Comparison of ENCODE assay signal across 9 mouse cellular contexts in genomic region chr9:57766431-57766830, GRCm38 (mm10). TPM values are rescaled to one million over a fixed set of nuclear protein-coding genes. Genes with fewer than 3 reads are reported as not detected.
A peak's percentile ranks its signal among the peaks of the same experiment; 100 is the strongest.
DNase-seq lines count a peak whose midpoint lies in the region; ATAC-seq and TF ChIP-seq lines count a peak whose summit lies in the region.
"Had no signal": no experiment of that assay in that cellular context is flagged by ENCODE, and none has a peak within 500 bp of the region (broad histone marks: within the 10 kb centered on the region; RNA-seq: fewer than 3 reads in every experiment).

No protein-coding gene starts in this region.

- H3K27me3 ChIP-seq in heart, embryonic 15.5 days = no peaks in the 10 kb centered on the region
- H3K27me3 ChIP-seq in forebrain, postnatal 0 days (ENCODE audit: insufficient read depth, low read length) = no peaks in the 10 kb centered on the region
- H3K27me3 ChIP-seq in midbrain, embryonic 11.5 days (ENCODE audit: control insufficient read depth, insufficient read depth, low read length) = no peaks in the 10 kb centered on the region

- peaks cover under 1% of the 10 kb centered on the region; the same call in 1 of the 2 replicates for H3K36me3 ChIP-seq in heart, embryonic 15.5 days
- peaks cover 3% of the 10 kb centered on the region for H3K36me3 ChIP-seq in forebrain, postnatal 0 days (ENCODE audit: insufficient read depth)
- H3K36me3 ChIP-seq in midbrain, embryonic 11.5 days (ENCODE audit: control insufficient read depth, insufficient read depth, low read length) = peaks cover under 1% of the 10 kb centered on the region; the same call in 1 of the 2 replicates

- DNase-seq in heart, adult 18-20 months = no peak
- peak; percentile 39 for DNase-seq in R1 (ENCODE audit: low read depth, low spot score)
- DNase-seq in forebrain, postnatal 0 days = no peak
- no peak for DNase-seq in midbrain, embryonic 11.5 days (ENCODE audit: low spot score, missing footprints)
- DNase-seq in urinary bladder, postnatal 10 days (ENCODE audit: low spot score) = no peak
- DNase-seq in thymus, adult 18-20 months = no peak
- no peak for DNase-seq in cerebellum, postnatal 4 days (ENCODE audit: low spot score in 2 of 2)
- DNase-seq: right cerebral cortex, postnatal 4 days had no signal

- H3K27ac ChIP-seq in heart, embryonic 15.5 days = peak overlapping the region; percentile 99
- peak overlapping the region; percentile 99 for H3K27ac ChIP-seq in forebrain, postnatal 0 days (ENCODE audit: low read depth, low read length)
- H3K27ac ChIP-seq in midbrain, embryonic 11.5 days (ENCODE audit: low read depth, low read length) = no peak overlapping the region; the same call in 1 of the 2 replicates

- peak overlapping the region; percentile 92 for H3K4me3 ChIP-seq in heart, embryonic 15.5 days
- H3K4me3 ChIP-seq in forebrain, postnatal 0 days (ENCODE audit: low read depth, low read length) = peak overlapping the region; percentile 79
- peak overlapping the region; percentile 91 for H3K4me3 ChIP-seq in midbrain, embryonic 11.5 days (ENCODE audit: low read depth, low read length)

- no peak for ATAC-seq in heart, embryonic 15.5 days (replicated peaks; ENCODE audit: insufficient number of reproducible peaks, insufficient read depth, low FRiP score, low read depth)
- no peak for ATAC-seq in forebrain, postnatal 0 days
- ATAC-seq in midbrain, embryonic 11.5 days (ENCODE audit: low FRiP score) = no peak

- peaks cover 65% of the 10 kb centered on the region for H3K4me1 ChIP-seq in heart, embryonic 15.5 days (replicated peaks)
- peaks cover 26% of the 10 kb centered on the region for H3K4me1 ChIP-seq in forebrain, postnatal 0 days (ENCODE audit: insufficient read depth)
- peaks cover 20% of the 10 kb centered on the region for H3K4me1 ChIP-seq in midbrain, embryonic 11.5 days (ENCODE audit: control insufficient read depth, insufficient read depth, low read length)

- no peak for TF ChIP-seq CTCF in forebrain, postnatal 0 days (IDR thresholded peaks at IDR 0.05; ENCODE audit: low read depth)

- 33% methylated on average over 6 of the region's 6 CpGs for WGBS in heart, embryonic 15.5 days
- WGBS in forebrain, postnatal 0 days = 25% methylated on average over 6 of the region's 6 CpGs
- 34% methylated on average over 6 of the region's 6 CpGs for WGBS in midbrain, embryonic 11.5 days

- H3K9me3 ChIP-seq in heart, embryonic 15.5 days (replicated peaks) = no peaks in the 10 kb centered on the region
- no peaks in the 10 kb centered on the region for H3K9me3 ChIP-seq in forebrain, postnatal 0 days (ENCODE audit: low read length)
- no peaks in the 10 kb centered on the region for H3K9me3 ChIP-seq in midbrain, embryonic 11.5 days (ENCODE audit: control insufficient read depth, low read length)

- peak overlapping the region; percentile 92 for H3K4me2 ChIP-seq in heart, embryonic 15.5 days
- peak overlapping the region; percentile 92 for H3K4me2 ChIP-seq in forebrain, postnatal 0 days (ENCODE audit: low read depth)
- H3K4me2 ChIP-seq in midbrain, embryonic 11.5 days = peak overlapping the region; percentile 88

- H3K9ac ChIP-seq in heart, embryonic 15.5 days = peak overlapping the region; percentile 97; the same call in 1 of the 2 replicates
- H3K9ac ChIP-seq in forebrain, postnatal 0 days = peak overlapping the region; percentile 99
- H3K9ac ChIP-seq in midbrain, embryonic 11.5 days (ENCODE audit: low read length) = peak overlapping the region; percentile 98

RNA-seq across cellular contexts. Expression of gene Clk3, which starts 0.8 kb away (rescaled TPM):
- polyA plus RNA-seq in heart, embryonic 15.5 days (2015; fragmentation: Nextera tagmentation; extraction: Ambion mirVana) = 48.5 and 65.2 TPM in 2 replicates
- total RNA-seq in heart, adult 18-20 months (2021) = 10 to 100 TPM; 21.3 to 29.0 TPM
- total RNA-seq in forebrain, postnatal 0 days (2014; rRNA removed) = 79.7 and 105 TPM in 2 replicates
- polyA plus RNA-seq in forebrain, postnatal 0 days (2015; fragmentation: Nextera tagmentation; extraction: Ambion mirVana) = 55.4 and 61.7 TPM in 2 replicates
- 84.2 and 91.6 TPM in 2 replicates for polyA plus RNA-seq in midbrain, embryonic 11.5 days (2014; fragmentation: Nextera tagmentation; extraction: Ambion mirVana)

RNA-seq across cellular contexts. Expression of gene Edc3, which starts 58.1 kb away (rescaled TPM):
- polyA plus RNA-seq in heart, embryonic 15.5 days (2015; fragmentation: Nextera tagmentation; extraction: Ambion mirVana) = 13.5 and 21.4 TPM in 2 replicates
- total RNA-seq in heart, adult 18-20 months (2021) = 1 to 10 TPM; 4.7 to 6.6 TPM
- 7.2 and 10.2 TPM in 2 replicates for total RNA-seq in forebrain, postnatal 0 days (2014; rRNA removed)
- polyA plus RNA-seq in forebrain, postnatal 0 days (2015; fragmentation: Nextera tagmentation; extraction: Ambion mirVana) = 23.5 and 27.8 TPM in 2 replicates
- 27.7 and 30.0 TPM in 2 replicates for polyA plus RNA-seq in midbrain, embryonic 11.5 days (2014; fragmentation: Nextera tagmentation; extraction: Ambion mirVana)
